Mouse (Mus musculus): Measurements from ENCODE around the gene Trim8. TPM values are rescaled to one million over a fixed set of nuclear protein-coding genes. Genes with fewer than 3 reads are reported as not detected.

Gene Trim8
- polyA plus RNA-seq, 1 experiment, result 87.2 TPM

DNA sequence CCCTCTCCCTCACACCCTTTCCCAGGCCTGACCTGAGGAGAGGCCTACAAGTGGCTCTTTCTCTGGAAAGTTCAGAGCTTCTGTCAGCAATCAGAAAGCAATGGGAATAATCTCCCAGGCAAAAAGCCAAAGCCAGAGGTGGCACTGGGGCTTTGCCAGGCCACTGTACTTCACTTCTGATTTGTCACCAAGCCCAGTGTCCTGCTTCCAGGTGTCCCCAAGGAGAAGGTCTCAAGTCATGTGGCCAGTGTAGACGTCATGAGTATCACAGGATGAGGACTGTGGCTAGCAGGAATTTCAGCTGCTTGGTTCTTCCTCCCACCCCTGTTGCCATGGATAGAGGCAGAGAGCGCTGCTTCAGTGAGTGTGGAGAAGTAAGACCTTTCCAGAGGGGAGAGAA is 41.6 kb upstream of the Trim8 start:
- DNase-seq, result peak; percentile 67
- no peak overlapping the region for H3K4me3 ChIP-seq (replicated peaks; ENCODE audit: extremely low read depth, low read depth, low read length)
- WGBS, result 58% methylated on average over 2 of the region's 2 CpGs
- peaks cover 36% of the 10 kb centered on the region for H3K4me1 ChIP-seq (ENCODE audit: control insufficient read depth, insufficient read depth, low read length)
- TF ChIP-seq POLR2A (IDR thresholded peaks at IDR 0.05; ENCODE audit: borderline replicate concordance, extremely low read depth, low read depth, low read length) (no peak), CTCF (IDR thresholded peaks at IDR 0.05; ENCODE audit: insufficient read depth, low read length) (no peak)

DNA sequence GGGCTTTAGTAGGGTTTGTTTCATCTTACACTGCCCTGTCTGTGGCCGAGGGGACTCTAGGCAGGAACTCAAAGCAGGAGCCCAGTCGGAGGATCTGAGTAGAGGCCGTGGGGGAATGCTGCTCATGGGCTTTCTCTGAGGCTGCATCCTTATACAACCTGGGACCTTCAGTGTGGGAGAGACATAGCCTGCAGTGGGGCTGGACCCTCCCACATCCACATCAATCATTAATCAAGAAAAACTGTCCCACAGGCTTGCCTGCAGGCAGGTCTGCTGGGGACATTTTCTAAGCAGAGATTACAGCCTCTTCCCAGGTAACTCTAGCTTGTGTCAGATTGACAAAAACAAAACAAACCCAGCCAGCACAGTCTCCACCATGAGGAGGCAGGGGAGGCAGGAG is 38.9 kb upstream of the Trim8 start:
- Histone ChIP-seq H3K4me3 (replicated peaks; ENCODE audit: extremely low read depth, low read depth, low read length) (no peak overlapping the region), H3K4me1 (ENCODE audit: control insufficient read depth, insufficient read depth, low read length) (peaks cover 19% of the 10 kb centered on the region)
- TF ChIP-seq POLR2A (IDR thresholded peaks at IDR 0.05; ENCODE audit: borderline replicate concordance, extremely low read depth, low read depth, low read length) (no peak), CTCF (IDR thresholded peaks at IDR 0.05; ENCODE audit: insufficient read depth, low read length) (no peak)
- DNase-seq, result no peak
- WGBS, result 88% methylated on average over 3 of the region's 3 CpGs

DNA sequence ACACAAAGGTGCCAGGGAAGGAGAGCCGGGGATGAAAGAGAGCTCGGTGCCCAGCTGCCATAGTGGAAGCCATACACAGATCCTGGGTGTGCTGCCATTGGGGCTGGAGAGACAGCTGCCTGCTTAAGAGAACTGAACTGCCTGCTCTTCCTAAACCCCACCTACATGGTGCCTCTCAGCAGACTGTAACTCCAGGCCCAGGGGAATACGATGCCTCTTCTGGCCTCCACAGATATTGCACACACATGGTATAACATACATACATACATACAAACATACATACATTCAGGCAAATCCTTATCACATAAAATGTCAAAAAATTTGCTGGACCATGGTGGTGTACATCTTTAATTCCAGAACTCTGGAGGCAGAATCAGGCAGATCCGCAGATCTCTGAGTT is 38.1 kb upstream of the Trim8 start:
- Histone ChIP-seq H3K4me1 (ENCODE audit: control insufficient read depth, insufficient read depth, low read length) (peaks cover 16% of the 10 kb centered on the region), H3K4me3 (replicated peaks; ENCODE audit: extremely low read depth, low read depth, low read length) (no peak overlapping the region)
- DNase-seq, result no peak
- TF ChIP-seq POLR2A (IDR thresholded peaks at IDR 0.05; ENCODE audit: borderline replicate concordance, extremely low read depth, low read depth, low read length) (no peak), CTCF (IDR thresholded peaks at IDR 0.05; ENCODE audit: insufficient read depth, low read length) (no peak)
- over 99% methylated on average over 4 of the region's 4 CpGs for WGBS

DNA sequence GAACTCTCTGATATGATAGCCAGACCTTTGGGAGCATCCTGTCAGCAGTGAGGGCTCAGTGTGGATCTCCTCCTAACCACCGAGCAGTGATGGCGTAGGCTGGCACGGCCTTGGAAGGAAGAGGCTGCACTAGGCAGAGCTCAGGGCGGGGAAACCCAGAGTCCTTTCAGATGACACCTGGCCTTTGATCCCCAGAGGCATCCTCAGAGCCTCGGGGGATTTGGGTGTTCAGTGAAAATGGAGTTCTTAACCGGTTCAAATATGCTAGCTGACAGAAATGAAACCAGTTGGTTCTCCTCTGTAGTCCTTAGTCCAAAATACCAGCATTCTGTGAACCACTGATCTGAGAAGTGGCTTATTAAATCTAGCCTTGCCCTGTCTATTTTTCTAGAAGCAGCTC is 35.3 kb upstream of the Trim8 start:
- TF ChIP-seq POLR2A (IDR thresholded peaks at IDR 0.05; ENCODE audit: borderline replicate concordance, extremely low read depth, low read depth, low read length) (no peak), CTCF (IDR thresholded peaks at IDR 0.05; ENCODE audit: insufficient read depth, low read length) (no peak)
- Histone ChIP-seq H3K4me3 (replicated peaks; ENCODE audit: extremely low read depth, low read depth, low read length) (no peak overlapping the region), H3K4me1 (ENCODE audit: control insufficient read depth, insufficient read depth, low read length) (peaks cover 12% of the 10 kb centered on the region)
- DNase-seq, result no peak
- 51% methylated on average over 6 of the region's 6 CpGs for WGBS

DNA sequence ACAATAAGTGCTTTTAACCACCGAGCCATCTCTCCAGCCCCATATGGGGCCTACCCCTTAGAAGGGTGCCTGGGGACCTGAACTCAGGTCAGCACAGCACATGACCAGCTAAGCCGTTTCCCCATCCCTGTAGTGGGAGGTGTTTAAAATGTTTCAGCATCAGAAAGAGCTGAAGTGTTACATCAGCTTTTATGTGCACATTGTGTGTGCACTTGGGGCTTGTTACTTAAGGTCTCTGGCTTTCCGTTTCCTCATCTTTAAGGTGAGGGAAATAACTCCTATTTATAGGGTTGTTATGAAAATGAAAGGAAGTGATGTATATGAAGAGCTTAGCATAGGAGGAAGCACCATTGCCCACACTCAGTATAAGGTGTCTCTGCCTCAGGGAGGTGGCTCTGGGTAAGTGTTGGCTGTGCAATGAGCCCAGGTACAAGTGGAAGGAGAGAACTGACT is 34.4 kb upstream of the Trim8 start:
- Histone ChIP-seq H3K4me3 (replicated peaks; ENCODE audit: extremely low read depth, low read depth, low read length) (no peak overlapping the region), H3K4me1 (ENCODE audit: control insufficient read depth, insufficient read depth, low read length) (peaks cover 20% of the 10 kb centered on the region)
- no peak for DNase-seq
- whole genome bisulfite sequencing, result 45% methylated on average over 3 of the region's 3 CpGs
- no peak for TF ChIP-seq CTCF (IDR thresholded peaks at IDR 0.05; ENCODE audit: insufficient read depth, low read length)
- TF ChIP-seq POLR2A (IDR thresholded peaks at IDR 0.05; ENCODE audit: borderline replicate concordance, extremely low read depth, low read depth, low read length), result no peak

DNA sequence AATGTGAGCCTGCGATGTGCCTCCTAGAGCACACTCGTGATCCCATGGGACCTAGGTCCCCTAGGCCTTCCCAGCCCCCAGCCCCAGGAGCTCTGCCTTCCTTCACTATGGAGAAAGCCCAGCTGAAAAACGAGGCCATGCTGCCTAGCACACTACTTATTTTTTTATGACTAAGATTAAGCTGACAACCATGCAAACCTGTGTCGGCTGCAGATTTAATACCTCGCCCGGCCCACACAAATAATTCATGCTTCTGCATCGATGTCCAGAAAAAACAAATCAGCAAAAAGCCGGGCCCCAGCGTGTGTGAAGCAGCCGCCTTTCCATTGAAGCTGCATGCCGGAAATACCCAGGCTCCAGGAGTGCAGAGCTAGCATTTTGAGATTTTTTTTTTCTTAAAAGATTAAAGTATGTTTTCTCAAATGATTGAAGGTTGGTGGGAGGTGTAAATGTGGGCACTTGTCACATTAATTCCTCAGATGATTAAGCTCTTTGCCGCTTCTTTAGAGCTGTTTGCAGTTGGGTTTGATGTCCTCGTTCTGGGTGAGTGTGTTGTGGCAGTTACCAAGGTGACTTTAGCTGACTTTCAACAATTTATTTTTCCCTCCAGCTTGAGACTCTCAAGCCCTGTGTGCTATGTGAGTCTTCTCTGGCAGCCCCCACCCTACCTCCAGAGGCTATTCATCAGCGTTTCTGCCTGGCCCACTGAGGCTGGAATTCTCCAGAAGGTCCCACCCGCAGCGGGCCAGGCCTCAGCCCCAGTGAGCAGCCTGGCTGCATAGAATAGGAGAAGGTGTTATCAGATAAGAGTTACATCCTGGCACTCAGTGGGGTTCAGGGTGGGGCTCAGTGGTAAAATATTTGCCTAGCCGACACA is 30.9 kb upstream of the Trim8 start:
- TF ChIP-seq POLR2A (IDR thresholded peaks at IDR 0.05; ENCODE audit: borderline replicate concordance, extremely low read depth, low read depth, low read length), result no peak
- TF ChIP-seq CTCF (IDR thresholded peaks at IDR 0.05; ENCODE audit: insufficient read depth, low read length), result no peak
- WGBS, result 35% methylated on average over 17 of the region's 17 CpGs
- no peak for DNase-seq
- Histone ChIP-seq H3K4me3 (replicated peaks; ENCODE audit: extremely low read depth, low read depth, low read length) (no peak overlapping the region), H3K4me1 (ENCODE audit: control insufficient read depth, insufficient read depth, low read length) (peaks cover 19% of the 10 kb centered on the region)

DNA sequence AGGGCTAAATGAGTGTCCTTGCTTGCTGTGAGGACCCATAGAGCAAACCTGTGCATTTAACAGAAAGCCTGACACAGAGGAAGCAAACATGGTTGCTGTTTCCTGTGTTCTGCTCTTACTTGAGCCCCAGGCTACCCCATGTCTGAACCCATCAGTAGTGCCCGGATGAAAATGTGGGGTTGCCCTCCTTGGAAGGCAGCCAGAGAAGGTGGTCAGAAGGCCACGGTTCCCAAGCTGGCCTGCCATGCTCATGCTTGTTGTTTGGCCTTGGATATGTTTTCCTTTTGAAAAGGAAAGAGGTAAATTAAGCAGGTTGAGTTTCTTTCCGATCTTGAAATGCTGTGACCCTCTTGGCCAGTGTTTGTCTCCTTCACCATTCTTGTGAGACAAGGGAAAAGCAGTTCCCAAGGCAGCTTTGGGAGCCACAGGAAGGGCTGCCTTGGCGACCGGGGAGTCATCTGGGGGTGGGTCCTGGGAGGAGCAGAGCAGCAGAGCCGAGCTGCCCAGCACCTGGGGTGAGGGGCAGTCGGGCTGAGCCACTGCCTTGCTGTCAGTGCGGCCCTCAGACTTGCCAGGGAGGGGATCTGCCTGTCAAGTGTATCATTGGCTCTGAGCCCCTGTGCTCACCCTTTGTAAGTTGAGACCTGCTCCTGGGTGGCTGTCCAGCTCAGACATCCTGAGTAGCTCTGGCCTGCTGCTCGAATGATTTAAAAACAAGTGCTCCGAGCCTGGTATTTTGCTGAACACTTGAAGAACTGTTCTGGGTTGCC is 30.0 kb upstream of the Trim8 start:
- 19% methylated on average over 10 of the region's 10 CpGs for WGBS
- TF ChIP-seq CTCF (IDR thresholded peaks at IDR 0.05; ENCODE audit: insufficient read depth, low read length) (no peak), POLR2A (IDR thresholded peaks at IDR 0.05; ENCODE audit: borderline replicate concordance, extremely low read depth, low read depth, low read length) (no peak)
- no peak overlapping the region for H3K4me3 ChIP-seq (replicated peaks; ENCODE audit: extremely low read depth, low read depth, low read length)
- peaks cover 17% of the 10 kb centered on the region for H3K4me1 ChIP-seq (ENCODE audit: control insufficient read depth, insufficient read depth, low read length)
- DNase-seq, result no peak

DNA sequence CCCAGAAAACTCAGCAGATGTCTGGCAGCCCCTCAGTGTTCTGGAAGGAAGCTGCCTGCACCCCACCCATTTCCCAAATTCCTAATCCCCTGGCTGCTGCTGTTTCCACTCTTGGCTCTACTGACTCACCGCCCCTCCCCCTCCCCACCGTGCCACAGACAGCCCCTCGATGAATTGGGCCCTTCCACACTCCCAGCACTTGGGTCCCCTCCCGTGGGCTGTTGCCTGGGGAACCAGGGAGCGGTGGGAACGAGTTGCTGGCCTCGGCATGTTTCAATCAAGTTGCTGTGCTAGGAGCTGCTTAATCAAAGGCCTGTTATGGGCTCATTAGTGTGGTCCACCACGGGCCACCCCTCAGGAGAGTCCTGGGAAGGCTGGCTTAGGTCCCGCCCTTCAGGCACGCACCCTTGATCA is 24.1 kb upstream of the Trim8 start:
- WGBS, result 33% methylated on average over 10 of the region's 10 CpGs
- Histone ChIP-seq H3K4me3 (replicated peaks; ENCODE audit: extremely low read depth, low read depth, low read length) (no peak overlapping the region), H3K4me1 (ENCODE audit: control insufficient read depth, insufficient read depth, low read length) (peaks cover 48% of the 10 kb centered on the region)
- no peak for TF ChIP-seq POLR2A (IDR thresholded peaks at IDR 0.05; ENCODE audit: borderline replicate concordance, extremely low read depth, low read depth, low read length)
- no peak for TF ChIP-seq CTCF (IDR thresholded peaks at IDR 0.05; ENCODE audit: insufficient read depth, low read length)
- DNase-seq, result no peak

DNA sequence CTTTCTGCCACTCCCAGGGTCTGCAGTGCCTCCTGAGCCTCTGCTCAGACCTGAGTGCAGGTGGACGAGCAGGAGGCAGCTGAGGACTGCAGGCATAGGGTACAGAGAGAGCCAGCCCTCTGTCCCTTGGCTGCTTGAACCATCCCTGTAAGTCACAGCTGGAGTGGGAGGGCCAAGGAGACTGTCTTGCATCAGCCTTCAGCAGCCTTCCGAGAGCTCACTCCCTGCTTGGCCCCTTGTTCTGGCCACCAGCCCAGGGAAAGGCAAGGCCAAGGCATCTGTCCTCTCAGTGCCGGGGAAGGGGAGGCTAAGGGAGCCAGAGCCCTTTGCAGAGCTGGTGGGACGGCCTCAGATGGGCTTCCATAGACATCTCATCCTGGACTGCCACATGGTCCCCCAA is 23.3 kb upstream of the Trim8 start:
- Histone ChIP-seq H3K4me3 (replicated peaks; ENCODE audit: extremely low read depth, low read depth, low read length) (no peak overlapping the region), H3K4me1 (ENCODE audit: control insufficient read depth, insufficient read depth, low read length) (peaks cover 55% of the 10 kb centered on the region)
- DNase-seq, result no peak
- 47% methylated on average over 4 of the region's 4 CpGs for WGBS
- TF ChIP-seq CTCF (IDR thresholded peaks at IDR 0.05; ENCODE audit: insufficient read depth, low read length) (no peak), POLR2A (IDR thresholded peaks at IDR 0.05; ENCODE audit: borderline replicate concordance, extremely low read depth, low read depth, low read length) (no peak)
